Mouse (Mus musculus): ENCODE data around the gene Mthfsd.

- TF ChIP-seq CTCF (IDR thresholded peaks at IDR 0.05; ENCODE audit: control insufficient read depth, insufficient read depth, insufficient replicate concordance, low read depth, low read length) (no peak), POLR2A (IDR thresholded peaks at IDR 0.05; ENCODE audit: control insufficient read depth, low read depth, low read length) (no peak)
Measured at GRCm38 (mm10) chr8:121123113-121123512, 14.9 kb upstream of the Mthfsd start.
